Mouse (Mus musculus) olfactory bulb, adult 2 months (tissue): ENCODE measurements at regions not wholly inside any gene's neighbourhood (a gene's known extent, or its start where the extent isn't known, plus 50 kb on each side); places are given as distances from the start of the nearest gene placed in this dataset.
A peak's percentile ranks its signal among the peaks of the same experiment; 100 is the strongest.

Source experiments
- H3K27ac ChIP-seq: fragments of 200-500 bp; 2 replicates; pipeline ENCODE4 v1.5.1; 2012; ENCODE audit warnings: low read depth, low read length; ENCODE audit not compliant: insufficient read depth
- H3K4me1 ChIP-seq: fragments of 200-500 bp; 2 replicates; pipeline ENCODE4 v1.6.1; 2012; ENCODE audit warnings: low read length; ENCODE audit not compliant: control insufficient read depth, insufficient read depth
- H3K4me3 ChIP-seq: fragments of 200-500 bp; 2 replicates; pipeline ENCODE4 v1.5.1; 2012; ENCODE audit warnings: mild to moderate bottlenecking, low read depth, low read length, moderate library complexity; ENCODE audit not compliant: insufficient read depth
- CTCF ChIP-seq: fragments of 200-500 bp; IDR thresholded peaks from 2 replicates; pipeline ENCODE4 v1.5.1; 2012; ENCODE audit warnings: low read depth, mild to moderate bottlenecking, low read length, moderate library complexity; ENCODE audit not compliant: insufficient read depth
- POLR2A ChIP-seq: fragments of 200-500 bp; IDR thresholded peaks from 2 replicates; pipeline ENCODE4 v1.6.1; 2012; ENCODE audit warnings: mild to moderate bottlenecking, low read depth, low read length, moderate library complexity; ENCODE audit not compliant: insufficient read depth
- WGBS: fragments of 180-500 bp; shearing (Covaris S2); methylation state at CpG from one replicate; pipeline ENCODE4 v1.1.7; 2018; 5-methylcytosine and 5-hydroxymethylcytosine counted together

- H3K4me1 ChIP-seq = peaks cover 33% of the 10 kb centered on the region
- H3K4me3 ChIP-seq = peak overlapping the region; percentile 29
- WGBS = 4% methylated on average over 8 of the region's 8 CpGs
- TF ChIP-seq POLR2A = no peak
- no peak for TF ChIP-seq CTCF
- H3K27ac ChIP-seq = peak overlapping the region; percentile 97
Observed at GRCm38 (mm10) chr2:180854349-180855004, 66.3 kb downstream of the Ythdf1 start.

GRCm38 (mm10) chr2:180847497-180847896 is 70.8 kb upstream of the Bhlhe23 start:
- Histone ChIP-seq H3K4me1 (peaks cover 34% of the 10 kb centered on the region), H3K4me3 (no peak overlapping the region), H3K27ac (peak overlapping the region; percentile 53)
- TF ChIP-seq POLR2A = no peak
- no peak for TF ChIP-seq CTCF
- 42% methylated on average over 8 of the region's 8 CpGs for WGBS

- Histone ChIP-seq H3K4me3 (no peak overlapping the region), H3K4me1 (peaks cover 32% of the 10 kb centered on the region), H3K27ac (no peak overlapping the region)
- 37% methylated on average over 5 of the region's 5 CpGs for WGBS
- TF ChIP-seq CTCF = no peak
- no peak for TF ChIP-seq POLR2A
Observed at GRCm38 (mm10) chr2:180845011-180845410, 68.3 kb upstream of the Bhlhe23 start.

GRCm38 (mm10) chr2:180843669-180844068 is 67.0 kb upstream of the Bhlhe23 start:
- peak overlapping the region; percentile 25 for H3K27ac ChIP-seq
- 30% methylated on average over 2 of the region's 2 CpGs for WGBS
- peaks cover 33% of the 10 kb centered on the region for H3K4me1 ChIP-seq
- H3K4me3 ChIP-seq = no peak overlapping the region
- TF ChIP-seq CTCF (no peak), POLR2A (no peak)

GRCm38 (mm10) chr2:180839126-180839525 is 62.4 kb upstream of the Bhlhe23 start:
- Histone ChIP-seq H3K4me3 (no peak overlapping the region), H3K4me1 (peaks cover 35% of the 10 kb centered on the region), H3K27ac (no peak overlapping the region)
- 68% methylated on average over 4 of the region's 4 CpGs for WGBS
- TF ChIP-seq POLR2A = no peak
- TF ChIP-seq CTCF = no peak

- WGBS = 16% methylated on average over 3 of the region's 3 CpGs
- Histone ChIP-seq H3K4me1 (peaks cover 30% of the 10 kb centered on the region), H3K27ac (peak overlapping the region; percentile 71), H3K4me3 (no peak overlapping the region)
- TF ChIP-seq CTCF (no peak), POLR2A (no peak)
Observed at GRCm38 (mm10) chr2:180837996-180838395, 61.3 kb upstream of the Bhlhe23 start.

GRCm38 (mm10) chr2:180837318-180837920 is 60.7 kb upstream of the Bhlhe23 start:
- H3K27ac ChIP-seq = peak overlapping the region; percentile 87
- TF ChIP-seq POLR2A (no peak), CTCF (no peak)
- WGBS = 26% methylated on average over 9 of the region's 9 CpGs
- no peak overlapping the region for H3K4me3 ChIP-seq
- H3K4me1 ChIP-seq = peaks cover 30% of the 10 kb centered on the region

GRCm38 (mm10) chr2:180835936-180836602 is 59.4 kb upstream of the Bhlhe23 start:
- WGBS = 74% methylated on average over 6 of the region's 6 CpGs
- no peak for TF ChIP-seq CTCF
- TF ChIP-seq POLR2A = no peak
- H3K4me1 ChIP-seq = peaks cover 34% of the 10 kb centered on the region
- H3K4me3 ChIP-seq = no peak overlapping the region
- 0 out of 2 replicates have a peak overlapping the region, but pooled peaks have one; percentile 10 for H3K27ac ChIP-seq

- Histone ChIP-seq H3K4me3 (no peak overlapping the region), H3K27ac (no peak overlapping the region), H3K4me1 (peaks cover 37% of the 10 kb centered on the region)
- TF ChIP-seq CTCF (no peak), POLR2A (no peak)
- WGBS = 65% methylated on average over 7 of the region's 7 CpGs
Observed at GRCm38 (mm10) chr2:180832711-180833110, 56.0 kb upstream of the Bhlhe23 start.
